Mouse (Mus musculus): Measurements from ENCODE around the gene Gm45799. TPM values are rescaled to one million over a fixed set of nuclear protein-coding genes. Genes with fewer than 3 reads are reported as not detected.

Gene Gm45799
- polyA plus RNA-seq, 1 experiment from 2014 or later, result 34.2 TPM

- DNase-seq (no peak), ATAC-seq (ENCODE audit: low read depth) (no peak)
- H3K4me1 ChIP-seq (replicated peaks), result peaks cover under 1% of the 10 kb centered on the region; the same call in 1 of the 2 replicates
- H3K9ac ChIP-seq, result no peak overlapping the region
- no peaks in the 10 kb centered on the region for H3K27me3 ChIP-seq
- 72% methylated on average over 6 of the region's 6 CpGs for WGBS (ENCODE audit: insufficient replicate concordance)
- no peak overlapping the region for H3K4me2 ChIP-seq
- H3K27ac ChIP-seq, result no peak overlapping the region
- no peak overlapping the region for H3K4me3 ChIP-seq (replicated peaks)
- H3K36me3 ChIP-seq, result peaks cover 52% of the 10 kb centered on the region
- no peaks in the 10 kb centered on the region for H3K9me3 ChIP-seq (replicated peaks)
These were observed 88.5 kb downstream of the Gm45799 start for GRCm38 (mm10) chr7:105728701-105729428.

- peaks cover 61% of the 10 kb centered on the region for H3K36me3 ChIP-seq
- no peaks in the 10 kb centered on the region for H3K27me3 ChIP-seq
- 80% methylated on average over 11 of the region's 11 CpGs for WGBS (ENCODE audit: insufficient replicate concordance)
- DNase-seq, result no peak
- H3K4me2 ChIP-seq, result no peak overlapping the region
- no peaks in the 10 kb centered on the region for H3K9me3 ChIP-seq (replicated peaks)
- no peak overlapping the region for H3K4me3 ChIP-seq (replicated peaks)
- H3K27ac ChIP-seq, result no peak overlapping the region
- no peak overlapping the region for H3K9ac ChIP-seq
- ATAC-seq (ENCODE audit: low read depth), result no peak
- peaks cover 38% of the 10 kb centered on the region for H3K4me1 ChIP-seq (replicated peaks)
These were observed 93.5 kb downstream of the Gm45799 start for GRCm38 (mm10) chr7:105733836-105734235.

Other genes starting within 250 kb of the Gm45799 start
- 11.6 and 12.7 TPM in 2 replicates for gene Fam160a2, start 240.5 kb upstream of the Gm45799 start, polyA plus RNA-seq (2015; fragmentation: Nextera tagmentation; extraction: Ambion mirVana)
- gene Cnga4, start 236.0 kb upstream of the Gm45799 start, polyA plus RNA-seq (2015; fragmentation: Nextera tagmentation; extraction: Ambion mirVana), result not detected in 2 replicates
- not detected in 2 replicates for gene Cckbr, start 214.8 kb upstream of the Gm45799 start, polyA plus RNA-seq (2015; fragmentation: Nextera tagmentation; extraction: Ambion mirVana)
- gene Cavin3, start 158.3 kb upstream of the Gm45799 start, polyA plus RNA-seq (2015; fragmentation: Nextera tagmentation; extraction: Ambion mirVana), result 5.5 and 6.9 TPM in 2 replicates
- gene Smpd1, start 86.2 kb upstream of the Gm45799 start, polyA plus RNA-seq (2015; fragmentation: Nextera tagmentation; extraction: Ambion mirVana), result 22.8 and 25.6 TPM in 2 replicates
- gene Apbb1, start 58.9 kb upstream of the Gm45799 start, polyA plus RNA-seq (2015; fragmentation: Nextera tagmentation; extraction: Ambion mirVana), result 4.1 TPM in 2 replicates
- gene Hpx, start 40.4 kb upstream of the Gm45799 start, polyA plus RNA-seq (2015; fragmentation: Nextera tagmentation; extraction: Ambion mirVana), result 144 and 154 TPM in 2 replicates
- 3.7 and 3.8 TPM in 2 replicates for gene Trim3, start 7.0 kb upstream of the Gm45799 start, polyA plus RNA-seq (2015; fragmentation: Nextera tagmentation; extraction: Ambion mirVana)
- 131 and 135 TPM in 2 replicates for gene Timm10b, start 496 bp upstream of the Gm45799 start, polyA plus RNA-seq (2015; fragmentation: Nextera tagmentation; extraction: Ambion mirVana)
- gene Arfip2, start 136 bp upstream of the Gm45799 start, polyA plus RNA-seq (2015; fragmentation: Nextera tagmentation; extraction: Ambion mirVana), result 15.7 and 19.7 TPM in 2 replicates
- 0.06 and 0.12 TPM in 2 replicates for gene Dnhd1, start 10.3 kb downstream of the Gm45799 start, polyA plus RNA-seq (2015; fragmentation: Nextera tagmentation; extraction: Ambion mirVana)
- gene Ilk, start 96.0 kb downstream of the Gm45799 start, polyA plus RNA-seq (2015; fragmentation: Nextera tagmentation; extraction: Ambion mirVana), result 125 and 138 TPM in 2 replicates
- 25.2 and 27.4 TPM in 2 replicates for gene Rrp8, start 96.8 kb downstream of the Gm45799 start, polyA plus RNA-seq (2015; fragmentation: Nextera tagmentation; extraction: Ambion mirVana)
- gene Taf10, start 103.8 kb downstream of the Gm45799 start, polyA plus RNA-seq (2015; fragmentation: Nextera tagmentation; extraction: Ambion mirVana), result 130 and 158 TPM in 2 replicates
- gene Tpp1, start 111.7 kb downstream of the Gm45799 start, polyA plus RNA-seq (2015; fragmentation: Nextera tagmentation; extraction: Ambion mirVana), result 51.2 and 63.6 TPM in 2 replicates
- 0.73 and 0.74 TPM in 2 replicates for gene Dchs1, start 147.1 kb downstream of the Gm45799 start, polyA plus RNA-seq (2015; fragmentation: Nextera tagmentation; extraction: Ambion mirVana)
- gene Mrpl17, start 170.5 kb downstream of the Gm45799 start, polyA plus RNA-seq (2015; fragmentation: Nextera tagmentation; extraction: Ambion mirVana), result 302 and 319 TPM in 2 replicates